Mouse (Mus musculus) brain, adult 2 months (tissue): ENCODE measurements around the gene Per3.

Experiments used
- DNase-seq: peaks from one replicate; pipeline ENCODE4 v3.0.0; 2011; ENCODE audit warnings: low read depth, low spot score

Per3 gene

GRCm38 (mm10) chr4:150958536-150958935 is 85.9 kb downstream of the Per3 start:
- DNase-seq = no peak

DNA sequence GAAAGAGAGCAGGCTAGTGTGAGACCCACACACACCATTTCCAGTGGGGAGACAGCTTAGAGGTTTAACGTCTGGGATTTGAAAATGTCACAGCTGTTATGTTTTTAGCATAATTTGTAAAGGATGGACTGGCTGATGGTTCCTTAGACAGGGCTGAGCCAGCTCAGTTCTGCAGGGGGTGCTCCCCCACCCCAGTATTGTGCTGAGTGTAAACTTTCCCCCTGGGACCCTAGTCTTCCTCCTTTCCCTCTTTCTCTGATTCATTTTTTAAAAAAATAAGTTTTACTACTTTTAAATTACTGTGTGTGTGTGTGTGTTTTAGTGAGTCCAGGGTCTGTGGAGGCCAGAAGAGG is 87.4 kb downstream of the Per3 start:
- no peak for DNase-seq

- peak; percentile 66 for DNase-seq
These were observed 87.9 kb downstream of the Per3 start for GRCm38 (mm10) chr4:150956369-150957105.
